Mouse (Mus musculus) small intestine, adult 2 months (tissue): ENCODE data around the gene Anapc7. TPM values are rescaled to one million over a fixed set of nuclear protein-coding genes. Genes with fewer than 3 reads are reported as not detected.

Experiments
- H3K27ac ChIP-seq: fragments of 200-500 bp; 2 replicates; pipeline ENCODE4 v1.5.1; 2012; ENCODE audit warnings: low read depth, low read length, control low read depth, inconsistent platforms; ENCODE audit not compliant: insufficient read depth
- H3K27me3 ChIP-seq: fragments of 200-500 bp; 2 replicates; pipeline ENCODE4 v1.6.1; 2012; ENCODE audit warnings: mild to moderate bottlenecking, moderate library complexity, low read length, inconsistent platforms; ENCODE audit not compliant: control insufficient read depth, insufficient read depth
- H3K36me3 ChIP-seq: fragments of 200-500 bp; 2 replicates; pipeline ENCODE4 v1.6.1; 2012; ENCODE audit warnings: mild to moderate bottlenecking, low read length, control low read depth, inconsistent platforms; ENCODE audit not compliant: control insufficient read depth, insufficient read depth
- H3K4me1 ChIP-seq: fragments of 200-500 bp; 2 replicates; pipeline ENCODE4 v1.6.1; 2012; ENCODE audit warnings: low read length, inconsistent platforms, mixed read lengths; ENCODE audit not compliant: control insufficient read depth, insufficient read depth, insufficient read length
- H3K4me3 ChIP-seq: fragments of 200-500 bp; 2 replicates; pipeline ENCODE4 v1.5.1; 2012; ENCODE audit warnings: low read depth, mild to moderate bottlenecking, control low read depth, inconsistent platforms, low read length, moderate library complexity
- CTCF ChIP-seq: fragments of 200-500 bp; IDR thresholded peaks from 2 replicates; pipeline ENCODE4 v1.5.1; 2012; ENCODE audit warnings: low read depth, mild to moderate bottlenecking, control low read depth, inconsistent platforms, low read length, moderate library complexity, mixed read lengths; ENCODE audit not compliant: insufficient replicate concordance, insufficient read length; ENCODE audit errors: extremely low read depth
- POLR2A ChIP-seq: fragments of 200-500 bp; IDR thresholded peaks from 2 replicates; pipeline ENCODE4 v1.6.1; 2012; ENCODE audit warnings: low read depth, mild to moderate bottlenecking, control low read depth, inconsistent platforms, low read length, moderate library complexity
- WGBS: fragments of 180-500 bp; shearing (Covaris S2); methylation state at CpG from one replicate; pipeline ENCODE4 v1.1.7; 2018; 5-methylcytosine and 5-hydroxymethylcytosine counted together
- polyA plus RNA-seq: library from polyadenylated mRNA; depleted of rRNA; stranded (reverse); fragments of >200 nt; gene quantifications from 2 replicates; pipeline ENCODE4 v1.2.3, GENCODE M21; 2012

Anapc7 gene
- polyA plus RNA-seq, 1 experiment = 17.2 TPM

GRCm38 (mm10) chr5:122439400-122440094 is 18.1 kb downstream of the Anapc7 start:
- Histone ChIP-seq H3K4me1 (no peaks in the 10 kb centered on the region), H3K4me3 (no peak overlapping the region), H3K27me3 (no peaks in the 10 kb centered on the region), H3K36me3 (peaks cover 81% of the 10 kb centered on the region), H3K27ac (no peak overlapping the region)
- WGBS = 86% methylated on average over 19 of the region's 19 CpGs
- TF ChIP-seq POLR2A (no peak), CTCF (no peak)

GRCm38 (mm10) chr5:122440095-122440630 is 18.7 kb downstream of the Anapc7 start:
- 93% methylated on average over 12 of the region's 12 CpGs for WGBS
- H3K27me3 ChIP-seq = no peaks in the 10 kb centered on the region
- H3K4me3 ChIP-seq = no peak overlapping the region
- no peak overlapping the region for H3K27ac ChIP-seq
- peaks cover 82% of the 10 kb centered on the region for H3K36me3 ChIP-seq
- no peaks in the 10 kb centered on the region for H3K4me1 ChIP-seq
- TF ChIP-seq CTCF = no peak
- no peak for TF ChIP-seq POLR2A

DNA sequence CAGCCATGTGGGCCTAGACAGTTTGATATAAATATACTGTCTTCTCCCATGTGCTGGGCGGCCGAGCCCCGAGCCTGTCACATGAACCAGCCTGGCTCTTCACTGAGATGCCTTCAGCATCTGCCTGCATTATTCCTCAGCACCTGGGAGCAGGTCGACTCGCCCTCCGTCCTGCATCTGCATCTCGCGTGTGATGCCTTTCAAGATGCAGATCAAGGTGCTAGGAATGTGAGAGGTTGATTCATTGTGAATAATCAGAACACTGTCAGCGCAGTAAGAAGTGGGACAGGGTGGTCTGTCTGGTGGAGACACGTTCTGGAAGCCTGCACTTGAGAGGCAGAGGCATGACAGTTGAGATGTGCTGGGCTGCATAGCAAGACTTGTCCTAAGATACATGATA is 23.0 kb downstream of the Anapc7 start:
- Histone ChIP-seq H3K27ac (no peak overlapping the region), H3K27me3 (no peaks in the 10 kb centered on the region), H3K36me3 (peaks cover 50% of the 10 kb centered on the region), H3K4me1 (no peaks in the 10 kb centered on the region), H3K4me3 (no peak overlapping the region)
- TF ChIP-seq CTCF = no peak
- WGBS = 92% methylated on average over 10 of the region's 10 CpGs

GRCm38 (mm10) chr5:122445051-122445610 is 23.6 kb downstream of the Anapc7 start:
- 89% methylated on average over 11 of the region's 11 CpGs for WGBS
- no peak for TF ChIP-seq CTCF
- TF ChIP-seq POLR2A = no peak
- no peak overlapping the region for H3K4me3 ChIP-seq
- peaks cover 44% of the 10 kb centered on the region for H3K36me3 ChIP-seq
- no peaks in the 10 kb centered on the region for H3K4me1 ChIP-seq
- no peaks in the 10 kb centered on the region for H3K27me3 ChIP-seq
- H3K27ac ChIP-seq = no peak overlapping the region

GRCm38 (mm10) chr5:122447857-122448256 is 26.4 kb downstream of the Anapc7 start:
- Histone ChIP-seq H3K27me3 (no peaks in the 10 kb centered on the region), H3K4me3 (no peak overlapping the region), H3K4me1 (no peaks in the 10 kb centered on the region), H3K27ac (0 out of 2 replicates have a peak overlapping the region, but pooled peaks have one; percentile 20), H3K36me3 (peaks cover 29% of the 10 kb centered on the region)
- TF ChIP-seq POLR2A (no peak), CTCF (no peak)
- 85% methylated on average over 8 of the region's 8 CpGs for WGBS

DNA sequence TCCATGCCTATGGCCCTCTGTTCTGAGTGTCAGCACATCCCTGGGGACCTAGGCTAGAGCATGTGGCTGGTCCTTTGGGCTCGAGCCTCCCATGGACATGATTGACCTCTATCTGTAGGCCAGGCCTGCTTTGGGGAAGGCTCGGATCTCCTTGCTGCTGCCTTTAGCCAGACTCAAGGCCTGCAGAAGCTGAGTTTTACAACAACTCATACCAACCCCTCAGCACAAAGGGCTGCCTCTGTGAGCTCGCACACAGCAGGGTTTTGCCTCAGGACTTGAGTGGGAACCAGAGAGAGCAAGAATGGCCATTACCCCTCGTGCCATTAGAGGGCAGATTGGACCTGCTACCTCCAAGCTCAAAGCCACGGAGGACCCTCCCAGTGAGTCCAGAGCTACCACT is 27.4 kb downstream of the Anapc7 start:
- H3K36me3 ChIP-seq = peaks cover 30% of the 10 kb centered on the region
- H3K27ac ChIP-seq = no peak overlapping the region
- 79% methylated on average over 5 of the region's 5 CpGs for WGBS
- H3K4me3 ChIP-seq = no peak overlapping the region
- TF ChIP-seq CTCF = no peak
- TF ChIP-seq POLR2A = no peak
- H3K4me1 ChIP-seq = no peaks in the 10 kb centered on the region
- no peaks in the 10 kb centered on the region for H3K27me3 ChIP-seq

DNA sequence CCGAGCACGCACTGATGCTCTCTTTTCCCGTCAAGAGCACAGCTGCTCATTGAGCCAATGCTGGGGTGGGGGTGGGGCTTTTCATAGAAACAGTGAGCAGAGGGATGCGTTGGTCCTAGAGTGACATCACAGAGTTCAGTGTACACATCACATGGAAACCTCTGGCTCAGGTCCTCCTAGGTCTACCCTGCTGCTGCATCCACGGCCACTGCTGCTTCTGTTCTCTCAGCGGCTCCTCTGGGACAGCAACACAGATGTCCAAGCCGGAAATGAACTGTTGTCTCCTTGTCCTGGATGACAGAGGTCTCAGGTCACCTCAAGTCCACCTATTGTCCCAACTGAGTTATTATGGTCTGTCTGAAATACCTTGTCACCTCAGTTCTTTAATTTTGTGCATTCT is 28.5 kb downstream of the Anapc7 start:
- Histone ChIP-seq H3K4me3 (no peak overlapping the region), H3K36me3 (peaks cover 31% of the 10 kb centered on the region), H3K27me3 (no peaks in the 10 kb centered on the region), H3K4me1 (no peaks in the 10 kb centered on the region), H3K27ac (no peak overlapping the region)
- TF ChIP-seq POLR2A (no peak), CTCF (no peak)
- WGBS = 67% methylated on average over 7 of the region's 7 CpGs

- Histone ChIP-seq H3K4me3 (no peak overlapping the region), H3K27me3 (no peaks in the 10 kb centered on the region), H3K27ac (no peak overlapping the region), H3K36me3 (peaks cover 35% of the 10 kb centered on the region), H3K4me1 (no peaks in the 10 kb centered on the region)
- 61% methylated on average over 5 of the region's 5 CpGs for WGBS
- no peak for TF ChIP-seq CTCF
- no peak for TF ChIP-seq POLR2A
Observed at GRCm38 (mm10) chr5:122450913-122451317, 29.4 kb downstream of the Anapc7 start.
